Mouse (Mus musculus): ENCODE data around the gene Pnlip. TPM values are rescaled to one million over a fixed set of nuclear protein-coding genes. Genes with fewer than 3 reads are reported as not detected.

Pnlip gene
- total and polyA plus RNA-seq, 2 experiments from 2014 or later, result 0.17 TPM; not detected in 1

DNA sequence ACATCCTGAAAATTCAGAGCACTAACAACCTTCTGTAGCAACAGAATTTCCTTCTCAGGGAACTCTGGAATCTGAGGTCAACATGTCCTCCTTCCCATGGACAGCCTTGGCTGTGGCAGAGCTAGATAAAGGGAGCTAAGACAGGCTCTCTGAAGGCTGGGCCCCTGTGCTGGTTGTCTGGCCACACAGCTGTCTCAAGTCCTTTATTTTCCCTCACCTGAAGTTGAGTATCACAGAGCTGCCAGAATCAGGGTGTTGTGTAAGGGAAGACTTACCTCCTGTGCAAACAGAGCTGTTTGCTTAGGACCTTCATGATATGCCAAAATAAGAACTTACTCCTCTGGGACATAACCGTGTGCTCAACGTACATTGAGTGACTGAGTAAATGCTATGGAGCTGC lies 43.9 kb downstream of the Pnlip start:
- H3K9me3 ChIP-seq (ENCODE audit: low read length), result no peaks in the 10 kb centered on the region
- H3K4me2 ChIP-seq (ENCODE audit: low read depth, low read length, poor library complexity, severe bottlenecking), result no peak overlapping the region
- H3K27ac ChIP-seq (ENCODE audit: low read depth, low read length), result no peak overlapping the region
- H3K4me3 ChIP-seq (ENCODE audit: low read depth, low read length), result no peak overlapping the region
- no peak overlapping the region for H3K9ac ChIP-seq (replicated peaks; ENCODE audit: low read length, poor library complexity, severe bottlenecking)
- TF ChIP-seq CTCF (IDR thresholded peaks at IDR 0.05), result no peak
- no peak for DNase-seq (ENCODE audit: low spot score)
- no peaks in the 10 kb centered on the region for H3K4me1 ChIP-seq (ENCODE audit: insufficient read depth, low read length)
- no peaks in the 10 kb centered on the region for H3K27me3 ChIP-seq (ENCODE audit: insufficient read depth, low read length)
- H3K36me3 ChIP-seq (ENCODE audit: insufficient read depth, low read length), result no peaks in the 10 kb centered on the region
- no peak for ATAC-seq (ENCODE audit: low FRiP score)
- WGBS, result 85% methylated on average over 2 of the region's 2 CpGs

DNA sequence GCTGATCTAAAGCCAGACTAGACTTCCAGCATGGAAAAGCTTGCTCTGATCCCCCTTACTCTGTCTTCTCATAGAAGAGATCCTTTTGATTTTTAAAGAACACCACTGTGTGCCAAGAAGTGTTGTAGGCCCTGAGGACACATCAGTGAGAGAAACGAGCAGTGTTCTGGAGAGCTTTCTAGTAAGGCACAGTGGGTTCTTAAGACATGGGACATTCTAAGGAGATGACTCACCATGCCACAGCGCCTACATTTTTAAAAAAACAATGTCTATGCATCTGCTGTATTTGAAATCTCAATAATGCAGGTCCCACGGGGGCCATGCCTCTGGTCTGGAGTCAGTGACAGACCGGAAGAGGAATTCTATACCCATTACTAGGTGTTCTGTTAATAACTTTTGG lies 52.3 kb downstream of the Pnlip start:
- no peak for ATAC-seq (ENCODE audit: low FRiP score)
- H3K9ac ChIP-seq (replicated peaks; ENCODE audit: low read length, poor library complexity, severe bottlenecking), result no peak overlapping the region
- no peak overlapping the region for H3K4me3 ChIP-seq (ENCODE audit: low read depth, low read length)
- no peaks in the 10 kb centered on the region for H3K27me3 ChIP-seq (ENCODE audit: insufficient read depth, low read length)
- H3K27ac ChIP-seq (ENCODE audit: low read depth, low read length), result no peak overlapping the region
- H3K36me3 ChIP-seq (ENCODE audit: insufficient read depth, low read length), result no peaks in the 10 kb centered on the region
- H3K9me3 ChIP-seq (ENCODE audit: low read length), result no peaks in the 10 kb centered on the region
- WGBS, result 89% methylated on average over 4 of the region's 4 CpGs
- DNase-seq (ENCODE audit: low spot score), result no peak
- H3K4me2 ChIP-seq (ENCODE audit: low read depth, low read length, poor library complexity, severe bottlenecking), result no peak overlapping the region
- TF ChIP-seq CTCF (IDR thresholded peaks at IDR 0.05), result no peak
- no peaks in the 10 kb centered on the region for H3K4me1 ChIP-seq (ENCODE audit: insufficient read depth, low read length)

DNA sequence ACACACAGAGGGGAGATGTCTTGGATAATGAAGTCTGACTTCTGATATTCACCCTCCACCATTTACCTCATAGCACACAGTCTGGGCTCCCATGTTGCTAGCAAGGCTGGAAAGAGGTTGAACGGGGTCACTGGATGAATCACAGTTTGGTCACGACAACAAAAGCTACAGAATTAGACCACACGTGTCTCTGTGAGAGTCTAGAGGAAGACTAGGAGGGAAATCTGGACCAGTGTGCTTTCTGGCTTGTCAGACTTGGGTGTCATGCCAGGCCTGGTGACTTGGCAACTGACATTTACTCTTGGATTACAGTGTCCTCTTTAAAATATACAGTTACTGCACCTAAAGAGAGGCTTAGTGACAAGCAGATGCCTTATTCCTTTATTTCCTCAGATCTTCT lies 56.3 kb downstream of the Pnlip start:
- no peak overlapping the region for H3K9ac ChIP-seq (replicated peaks; ENCODE audit: low read length, poor library complexity, severe bottlenecking)
- H3K36me3 ChIP-seq (ENCODE audit: insufficient read depth, low read length), result no peaks in the 10 kb centered on the region
- no peaks in the 10 kb centered on the region for H3K4me1 ChIP-seq (ENCODE audit: insufficient read depth, low read length)
- ATAC-seq (ENCODE audit: low FRiP score), result no peak
- DNase-seq (ENCODE audit: low spot score), result no peak
- H3K4me2 ChIP-seq (ENCODE audit: low read depth, low read length, poor library complexity, severe bottlenecking), result no peak overlapping the region
- no peak for TF ChIP-seq CTCF (IDR thresholded peaks at IDR 0.05)
- H3K4me3 ChIP-seq (ENCODE audit: low read depth, low read length), result no peak overlapping the region
- 72% methylated on average over 3 of the region's 3 CpGs for WGBS
- no peaks in the 10 kb centered on the region for H3K9me3 ChIP-seq (ENCODE audit: low read length)
- no peaks in the 10 kb centered on the region for H3K27me3 ChIP-seq (ENCODE audit: insufficient read depth, low read length)
- no peak overlapping the region for H3K27ac ChIP-seq (ENCODE audit: low read depth, low read length)

DNA sequence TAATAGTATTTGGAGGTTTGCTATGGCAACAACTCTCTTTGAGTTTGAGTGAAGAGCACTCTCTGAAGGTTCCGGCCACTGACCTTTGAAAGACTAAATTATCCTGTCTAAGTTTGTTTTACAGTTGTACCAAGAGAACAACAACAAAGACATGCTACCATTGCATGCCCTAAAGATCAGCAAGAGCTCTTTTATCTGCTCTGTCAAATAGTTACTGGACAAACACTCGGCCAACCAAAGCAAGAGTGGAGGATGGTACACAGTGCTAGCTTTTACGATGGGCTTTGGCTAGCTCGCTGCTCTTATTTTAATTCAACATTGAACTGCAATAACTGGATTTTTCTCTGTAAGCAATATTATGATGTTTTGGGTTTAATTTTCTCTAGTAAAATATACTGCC lies 65.6 kb downstream of the Pnlip start:
- H3K9ac ChIP-seq (replicated peaks; ENCODE audit: low read length, poor library complexity, severe bottlenecking), result no peak overlapping the region
- H3K4me3 ChIP-seq (ENCODE audit: low read depth, low read length), result no peak overlapping the region
- no peak for DNase-seq (ENCODE audit: low spot score)
- no peak overlapping the region for H3K27ac ChIP-seq (ENCODE audit: low read depth, low read length)
- H3K4me2 ChIP-seq (ENCODE audit: low read depth, low read length, poor library complexity, severe bottlenecking), result no peak overlapping the region
- H3K36me3 ChIP-seq (ENCODE audit: insufficient read depth, low read length), result no peaks in the 10 kb centered on the region
- H3K27me3 ChIP-seq (ENCODE audit: insufficient read depth, low read length), result no peaks in the 10 kb centered on the region
- no peaks in the 10 kb centered on the region for H3K4me1 ChIP-seq (ENCODE audit: insufficient read depth, low read length)
- ATAC-seq (ENCODE audit: low FRiP score), result no peak
- 84% methylated on average over 4 of the region's 4 CpGs for WGBS
- TF ChIP-seq CTCF (IDR thresholded peaks at IDR 0.05), result no peak
- no peaks in the 10 kb centered on the region for H3K9me3 ChIP-seq (ENCODE audit: low read length)

DNA sequence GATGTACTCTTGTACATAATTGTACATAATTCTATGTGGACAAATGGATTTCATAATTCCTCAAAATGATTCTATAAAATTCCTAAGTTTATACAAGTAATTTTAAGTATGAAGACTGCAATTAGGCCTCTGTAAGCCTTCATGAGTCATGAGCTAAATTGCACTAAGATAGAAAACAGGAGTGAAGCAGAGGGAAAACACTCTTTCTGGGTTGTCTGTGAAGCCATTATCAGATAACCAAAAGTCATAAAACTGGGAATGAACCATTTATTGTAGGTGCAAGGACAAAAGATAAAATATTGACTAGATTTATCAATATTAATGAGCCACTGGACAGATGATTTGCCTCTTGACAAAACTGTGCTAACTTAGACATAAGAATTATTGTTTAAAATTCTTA lies 68.1 kb downstream of the Pnlip start:
- TF ChIP-seq CTCF (IDR thresholded peaks at IDR 0.05), result no peak
- Histone ChIP-seq H3K9ac (replicated peaks; ENCODE audit: low read length, poor library complexity, severe bottlenecking) (no peak overlapping the region), H3K27me3 (ENCODE audit: insufficient read depth, low read length) (no peaks in the 10 kb centered on the region), H3K4me3 (ENCODE audit: low read depth, low read length) (no peak overlapping the region), H3K36me3 (ENCODE audit: insufficient read depth, low read length) (no peaks in the 10 kb centered on the region), H3K4me2 (ENCODE audit: low read depth, low read length, poor library complexity, severe bottlenecking) (no peak overlapping the region), H3K4me1 (ENCODE audit: insufficient read depth, low read length) (no peaks in the 10 kb centered on the region), H3K9me3 (ENCODE audit: low read length) (no peaks in the 10 kb centered on the region), H3K27ac (ENCODE audit: low read depth, low read length) (no peak overlapping the region)
- DNase-seq (ENCODE audit: low spot score) (no peak), ATAC-seq (ENCODE audit: low FRiP score) (no peak)

DNA sequence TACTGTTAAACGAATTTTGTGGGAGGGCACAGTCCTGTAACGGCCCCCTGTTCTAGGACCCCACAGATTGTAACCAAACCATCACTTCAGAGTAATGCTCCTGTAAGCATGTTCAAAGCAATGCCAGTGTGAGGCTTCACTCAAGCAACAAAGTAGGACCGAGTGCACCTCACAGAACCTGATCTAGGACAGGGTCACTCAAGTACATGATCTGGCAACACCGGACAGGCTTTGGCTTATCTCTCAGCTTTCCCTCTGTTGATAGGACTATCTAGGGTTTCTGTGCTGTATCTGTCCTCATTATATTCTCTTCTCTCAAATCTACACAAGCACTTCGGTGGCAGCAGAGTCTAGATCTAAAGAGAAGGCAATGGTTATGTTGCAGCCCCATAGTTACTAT lies 74.3 kb downstream of the Pnlip start:
- WGBS, result 90% methylated on average over 5 of the region's 5 CpGs

DNA sequence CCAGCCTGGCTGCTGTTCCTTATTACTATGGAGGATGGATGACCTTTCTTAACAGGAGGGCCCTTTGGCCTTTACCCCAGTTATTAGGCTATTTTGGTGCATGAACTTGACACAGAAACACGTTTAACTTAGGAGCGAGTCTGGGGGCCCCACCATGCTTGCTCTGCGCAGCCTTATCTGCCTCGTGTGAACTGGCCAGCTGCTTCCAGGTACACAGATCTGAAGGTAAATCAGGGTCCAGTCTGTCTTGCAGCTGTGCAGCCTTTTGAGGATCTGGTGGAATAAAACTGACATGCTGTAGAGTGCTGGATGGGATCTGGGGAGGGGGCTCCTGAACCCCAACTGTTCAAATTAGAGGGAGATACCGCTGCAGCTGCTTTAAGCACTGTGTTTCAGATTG lies 75.5 kb downstream of the Pnlip start:
- H3K9me3 ChIP-seq (ENCODE audit: low read length), result no peaks in the 10 kb centered on the region
- no peak for TF ChIP-seq CTCF (IDR thresholded peaks at IDR 0.05)
- WGBS, result 90% methylated on average over 5 of the region's 5 CpGs

More for the DNA sequence above, 74.3 kb downstream of the Pnlip start:
- H3K4me1 ChIP-seq (ENCODE audit: insufficient read depth, low read length), result no peaks in the 10 kb centered on the region
- no peak overlapping the region for H3K27ac ChIP-seq (ENCODE audit: low read depth, low read length)
- H3K4me3 ChIP-seq (ENCODE audit: low read depth, low read length), result no peak overlapping the region
- DNase-seq (ENCODE audit: low spot score) (no peak), ATAC-seq (ENCODE audit: low FRiP score) (no peak)
- TF ChIP-seq CTCF (IDR thresholded peaks at IDR 0.05), result no peak
- no peaks in the 10 kb centered on the region for H3K9me3 ChIP-seq (ENCODE audit: low read length)
- no peaks in the 10 kb centered on the region for H3K27me3 ChIP-seq (ENCODE audit: insufficient read depth, low read length)
- no peaks in the 10 kb centered on the region for H3K36me3 ChIP-seq (ENCODE audit: insufficient read depth, low read length)
- H3K4me2 ChIP-seq (ENCODE audit: low read depth, low read length, poor library complexity, severe bottlenecking), result no peak overlapping the region
- H3K9ac ChIP-seq (replicated peaks; ENCODE audit: low read length, poor library complexity, severe bottlenecking), result no peak overlapping the region

More for the DNA sequence above, 75.5 kb downstream of the Pnlip start:
- H3K9ac ChIP-seq (replicated peaks; ENCODE audit: low read length, poor library complexity, severe bottlenecking), result no peak overlapping the region
- no peaks in the 10 kb centered on the region for H3K27me3 ChIP-seq (ENCODE audit: insufficient read depth, low read length)
- no peaks in the 10 kb centered on the region for H3K4me1 ChIP-seq (ENCODE audit: insufficient read depth, low read length)
- no peak overlapping the region for H3K4me3 ChIP-seq (ENCODE audit: low read depth, low read length)
- no peak overlapping the region for H3K27ac ChIP-seq (ENCODE audit: low read depth, low read length)
- H3K4me2 ChIP-seq (ENCODE audit: low read depth, low read length, poor library complexity, severe bottlenecking), result no peak overlapping the region
- DNase-seq (ENCODE audit: low spot score) (no peak), ATAC-seq (ENCODE audit: low FRiP score) (no peak)
- no peaks in the 10 kb centered on the region for H3K36me3 ChIP-seq (ENCODE audit: insufficient read depth, low read length)

All from midbrain, postnatal 0 days (tissue).